Mouse (Mus musculus): ENCODE data around the gene Hhat. TPM values are rescaled to one million over a fixed set of nuclear protein-coding genes. Genes with fewer than 3 reads are reported as not detected.

Gene Hhat
- polyA plus RNA-seq, 1 experiment from 2014 or later, result 4.4 TPM

- no peaks in the 10 kb centered on the region for H3K27me3 ChIP-seq
- H3K4me3 ChIP-seq, result no peak overlapping the region
- no peak overlapping the region for H3K4me2 ChIP-seq
- H3K9ac ChIP-seq, result no peak overlapping the region
- WGBS, result 85% methylated on average over 6 of the region's 6 CpGs
- no peak for ATAC-seq (ENCODE audit: low read depth)
- H3K9me3 ChIP-seq, result no peaks in the 10 kb centered on the region
- peaks cover 23% of the 10 kb centered on the region for H3K4me1 ChIP-seq (replicated peaks)
- H3K36me3 ChIP-seq, result no peaks in the 10 kb centered on the region
- H3K27ac ChIP-seq (replicated peaks), result no peak overlapping the region
Measured at GRCm38 (mm10) chr1:192749270-192750041, 21.6 kb downstream of the Hhat start.

- H3K27me3 ChIP-seq, result no peaks in the 10 kb centered on the region
- H3K4me1 ChIP-seq (replicated peaks), result 0 out of 2 replicates have a peak, but pooled peaks cover 6% of the 10 kb centered on the region
- H3K9ac ChIP-seq, result no peak overlapping the region
- H3K27ac ChIP-seq (replicated peaks), result no peak overlapping the region
- 82% methylated on average over 6 of the region's 6 CpGs for WGBS
- H3K36me3 ChIP-seq, result no peaks in the 10 kb centered on the region
- no peak overlapping the region for H3K4me3 ChIP-seq
- ATAC-seq (ENCODE audit: low read depth), result no peak
- H3K9me3 ChIP-seq, result no peaks in the 10 kb centered on the region
- no peak overlapping the region for H3K4me2 ChIP-seq
Measured at GRCm38 (mm10) chr1:192746201-192746600, 24.8 kb downstream of the Hhat start.

GRCm38 (mm10) chr1:192745240-192746101 lies 25.6 kb downstream of the Hhat start:
- H3K4me1 ChIP-seq (replicated peaks), result 0 out of 2 replicates have a peak, but pooled peaks cover 6% of the 10 kb centered on the region
- no peak for ATAC-seq (ENCODE audit: low read depth)
- WGBS, result 8% methylated on average over 16 of the region's 16 CpGs
- H3K4me3 ChIP-seq, result no peak overlapping the region
- H3K4me2 ChIP-seq, result no peak overlapping the region
- H3K27ac ChIP-seq (replicated peaks), result no peak overlapping the region
- H3K9me3 ChIP-seq, result no peaks in the 10 kb centered on the region
- no peaks in the 10 kb centered on the region for H3K27me3 ChIP-seq
- H3K9ac ChIP-seq, result no peak overlapping the region
- H3K36me3 ChIP-seq, result no peaks in the 10 kb centered on the region

GRCm38 (mm10) chr1:192744880-192745239 lies 26.2 kb downstream of the Hhat start:
- H3K4me2 ChIP-seq, result no peak overlapping the region
- H3K4me1 ChIP-seq (replicated peaks), result 0 out of 2 replicates have a peak, but pooled peaks cover 3% of the 10 kb centered on the region
- H3K36me3 ChIP-seq, result no peaks in the 10 kb centered on the region
- no peaks in the 10 kb centered on the region for H3K9me3 ChIP-seq
- H3K27me3 ChIP-seq, result no peaks in the 10 kb centered on the region
- no peak for ATAC-seq (ENCODE audit: low read depth)
- H3K9ac ChIP-seq, result no peak overlapping the region
- H3K4me3 ChIP-seq, result no peak overlapping the region
- WGBS, result 65% methylated on average over 3 of the region's 3 CpGs
- H3K27ac ChIP-seq (replicated peaks), result no peak overlapping the region

GRCm38 (mm10) chr1:192742394-192743251 lies 28.4 kb downstream of the Hhat start:
- Histone ChIP-seq H3K9me3 (no peaks in the 10 kb centered on the region), H3K4me3 (no peak overlapping the region), H3K27me3 (no peaks in the 10 kb centered on the region), H3K9ac (no peak overlapping the region), H3K4me1 (replicated peaks) (no peaks in the 10 kb centered on the region), H3K4me2 (no peak overlapping the region), H3K27ac (replicated peaks) (no peak overlapping the region), H3K36me3 (no peaks in the 10 kb centered on the region)
- ATAC-seq (ENCODE audit: low read depth), result no peak
- WGBS, result 78% methylated on average over 7 of the region's 7 CpGs

- Histone ChIP-seq H3K4me1 (replicated peaks) (no peaks in the 10 kb centered on the region), H3K9ac (no peak overlapping the region), H3K9me3 (no peaks in the 10 kb centered on the region), H3K27ac (replicated peaks) (no peak overlapping the region), H3K4me3 (no peak overlapping the region), H3K27me3 (no peaks in the 10 kb centered on the region), H3K4me2 (no peak overlapping the region), H3K36me3 (no peaks in the 10 kb centered on the region)
- no peak for ATAC-seq (ENCODE audit: low read depth)
- WGBS, result 95% methylated on average over 2 of the region's 2 CpGs
Measured at GRCm38 (mm10) chr1:192741896-192742295, 29.1 kb downstream of the Hhat start.

- Histone ChIP-seq H3K27ac (replicated peaks) (peak overlapping the region; percentile 61), H3K4me2 (no peak overlapping the region), H3K4me1 (replicated peaks) (peaks cover 15% of the 10 kb centered on the region), H3K9ac (no peak overlapping the region), H3K27me3 (no peaks in the 10 kb centered on the region), H3K4me3 (no peak overlapping the region), H3K36me3 (no peaks in the 10 kb centered on the region), H3K9me3 (no peaks in the 10 kb centered on the region)
- no peak for ATAC-seq (ENCODE audit: low read depth)
- WGBS, result 58% methylated on average over 3 of the region's 3 CpGs
Measured at GRCm38 (mm10) chr1:192736524-192736923, 34.5 kb downstream of the Hhat start.

GRCm38 (mm10) chr1:192736002-192736426 lies 35.0 kb downstream of the Hhat start:
- Histone ChIP-seq H3K9ac (no peak overlapping the region), H3K4me2 (no peak overlapping the region), H3K36me3 (no peaks in the 10 kb centered on the region), H3K27me3 (no peaks in the 10 kb centered on the region), H3K27ac (replicated peaks) (peak overlapping the region; percentile 61), H3K4me1 (replicated peaks) (peaks cover 15% of the 10 kb centered on the region), H3K4me3 (no peak overlapping the region), H3K9me3 (no peaks in the 10 kb centered on the region)
- 54% methylated on average over 9 of the region's 9 CpGs for WGBS
- ATAC-seq (ENCODE audit: low read depth), result peak; percentile 43; the same call in 1 of the 2 replicates

GRCm38 (mm10) chr1:192730517-192730916 lies 40.5 kb downstream of the Hhat start:
- H3K36me3 ChIP-seq, result no peaks in the 10 kb centered on the region
- H3K27me3 ChIP-seq, result no peaks in the 10 kb centered on the region
- no peak for ATAC-seq (ENCODE audit: low read depth)
- no peak overlapping the region for H3K9ac ChIP-seq
- WGBS, result 81% methylated on average over 7 of the region's 7 CpGs
- no peak overlapping the region for H3K4me2 ChIP-seq
- H3K9me3 ChIP-seq, result no peaks in the 10 kb centered on the region
- no peak overlapping the region for H3K27ac ChIP-seq (replicated peaks)
- peaks cover 1% of the 10 kb centered on the region; the same call in 1 of the 2 replicates for H3K4me1 ChIP-seq (replicated peaks)
- H3K4me3 ChIP-seq, result no peak overlapping the region

GRCm38 (mm10) chr1:192726996-192727624 lies 43.9 kb downstream of the Hhat start:
- WGBS, result 55% methylated on average over 11 of the region's 11 CpGs
- no peak for ATAC-seq (ENCODE audit: low read depth)

GRCm38 (mm10) chr1:192722147-192722546 lies 48.9 kb downstream of the Hhat start:
- no peak overlapping the region for H3K9ac ChIP-seq
- H3K4me2 ChIP-seq, result no peak overlapping the region
- no peaks in the 10 kb centered on the region for H3K36me3 ChIP-seq
- H3K27ac ChIP-seq (replicated peaks), result no peak overlapping the region
- WGBS, result 40% methylated on average over 5 of the region's 5 CpGs
- no peaks in the 10 kb centered on the region for H3K9me3 ChIP-seq
- H3K27me3 ChIP-seq, result no peaks in the 10 kb centered on the region
- ATAC-seq (ENCODE audit: low read depth), result no peak
- peaks cover 7% of the 10 kb centered on the region; the same call in 1 of the 2 replicates for H3K4me1 ChIP-seq (replicated peaks)
- no peak overlapping the region for H3K4me3 ChIP-seq

More at GRCm38 (mm10) chr1:192726996-192727624, 43.9 kb downstream of the Hhat start:
- no peaks in the 10 kb centered on the region for H3K36me3 ChIP-seq
- no peak overlapping the region for H3K4me2 ChIP-seq
- no peak overlapping the region for H3K9ac ChIP-seq
- no peaks in the 10 kb centered on the region for H3K9me3 ChIP-seq
- no peaks in the 10 kb centered on the region for H3K4me1 ChIP-seq (replicated peaks)
- no peak overlapping the region for H3K27ac ChIP-seq (replicated peaks)
- no peak overlapping the region for H3K4me3 ChIP-seq
- no peaks in the 10 kb centered on the region for H3K27me3 ChIP-seq
